Mouse (Mus musculus): Measurements from ENCODE around the gene Drosha. TPM values are rescaled to one million over a fixed set of nuclear protein-coding genes. Genes with fewer than 3 reads are reported as not detected.
"Not testable (repeated sequence)": the region's sequence is repeated elsewhere in the genome, so short reads cannot be mapped to it uniquely, and the experiment has no call there.

Gene Drosha
- polyA plus RNA-seq, 1 experiment from 2014 or later: 53.6 TPM

DNA sequence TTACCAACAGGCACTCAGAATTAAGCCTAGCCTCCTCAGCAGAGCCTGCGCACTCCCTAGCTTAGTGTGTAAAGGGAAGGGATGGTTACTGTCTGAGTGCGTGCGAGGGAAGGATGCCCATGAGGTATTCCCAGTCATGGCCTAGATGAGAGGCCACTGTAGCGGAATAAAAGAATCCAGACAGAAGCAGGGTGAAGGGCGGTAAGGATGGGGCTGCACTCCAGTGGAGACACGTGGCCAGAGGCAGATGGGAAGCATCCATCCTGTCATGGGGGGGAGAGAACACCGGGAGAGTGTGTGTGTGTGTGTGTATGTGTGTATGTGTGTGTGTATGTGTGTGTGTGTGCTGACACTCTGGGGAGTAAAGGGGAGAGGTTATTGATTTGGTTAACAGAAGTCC is 86.5 kb downstream of the Drosha start:
- H3K4me3 ChIP-seq (replicated peaks; ENCODE audit: low read length): no peak overlapping the region
- DNase-seq (ENCODE audit: low spot score) (no peak), ATAC-seq (ENCODE audit: low FRiP score) (peak; percentile 18; the same call in 1 of the 2 replicates)
- no peaks in the 10 kb centered on the region for H3K27me3 ChIP-seq (ENCODE audit: control insufficient read depth, insufficient read depth, low read length)
- 84% methylated on average over 7 of the region's 7 CpGs for WGBS
- H3K4me1 ChIP-seq (replicated peaks; ENCODE audit: control insufficient read depth, insufficient read depth, low read length): no peaks in the 10 kb centered on the region
- peaks cover 59% of the 10 kb centered on the region for H3K36me3 ChIP-seq (replicated peaks; ENCODE audit: control insufficient read depth, insufficient read depth)
- no peak overlapping the region for H3K4me2 ChIP-seq (replicated peaks)
- no peak overlapping the region for H3K9ac ChIP-seq
- H3K9me3 ChIP-seq (ENCODE audit: control insufficient read depth, low read length): no peaks in the 10 kb centered on the region
- no peak overlapping the region for H3K27ac ChIP-seq

DNA sequence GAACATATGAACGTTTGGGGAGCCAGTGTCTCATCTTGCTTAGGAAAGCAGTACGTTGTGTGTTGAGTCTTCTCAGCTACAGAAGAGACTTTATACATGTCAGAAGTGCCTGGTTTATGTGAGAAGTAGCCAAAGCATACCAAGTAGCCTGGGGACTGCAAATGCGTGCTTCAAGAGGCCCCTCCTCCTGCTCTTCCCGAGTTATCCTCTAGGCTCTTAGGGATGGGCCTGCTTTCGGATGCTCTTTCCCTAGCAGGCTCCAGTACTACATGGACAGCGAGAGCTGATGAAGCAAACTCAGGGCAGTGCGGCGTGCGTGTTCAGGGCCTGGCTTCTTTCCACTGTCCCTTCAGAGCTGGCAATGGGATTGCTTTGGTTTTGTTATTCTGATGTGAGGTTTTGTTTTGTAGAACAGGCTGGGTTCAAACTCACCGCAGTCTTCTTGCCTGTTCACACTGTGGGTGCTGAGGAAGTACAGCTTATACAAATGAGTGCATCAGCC is 91.8 kb downstream of the Drosha start:
- no peak for ATAC-seq (ENCODE audit: low FRiP score)
- Histone ChIP-seq H3K27ac (no peak overlapping the region), H3K4me1 (replicated peaks; ENCODE audit: control insufficient read depth, insufficient read depth, low read length) (no peaks in the 10 kb centered on the region), H3K9ac (no peak overlapping the region), H3K4me3 (replicated peaks; ENCODE audit: low read length) (no peak overlapping the region), H3K27me3 (ENCODE audit: control insufficient read depth, insufficient read depth, low read length) (no peaks in the 10 kb centered on the region), H3K4me2 (replicated peaks) (no peak overlapping the region), H3K36me3 (replicated peaks; ENCODE audit: control insufficient read depth, insufficient read depth) (peaks cover 75% of the 10 kb centered on the region), H3K9me3 (ENCODE audit: control insufficient read depth, low read length) (no peaks in the 10 kb centered on the region)
- DNase-seq (ENCODE audit: low spot score): no peak
- WGBS: 76% methylated on average over 10 of the region's 10 CpGs

DNA sequence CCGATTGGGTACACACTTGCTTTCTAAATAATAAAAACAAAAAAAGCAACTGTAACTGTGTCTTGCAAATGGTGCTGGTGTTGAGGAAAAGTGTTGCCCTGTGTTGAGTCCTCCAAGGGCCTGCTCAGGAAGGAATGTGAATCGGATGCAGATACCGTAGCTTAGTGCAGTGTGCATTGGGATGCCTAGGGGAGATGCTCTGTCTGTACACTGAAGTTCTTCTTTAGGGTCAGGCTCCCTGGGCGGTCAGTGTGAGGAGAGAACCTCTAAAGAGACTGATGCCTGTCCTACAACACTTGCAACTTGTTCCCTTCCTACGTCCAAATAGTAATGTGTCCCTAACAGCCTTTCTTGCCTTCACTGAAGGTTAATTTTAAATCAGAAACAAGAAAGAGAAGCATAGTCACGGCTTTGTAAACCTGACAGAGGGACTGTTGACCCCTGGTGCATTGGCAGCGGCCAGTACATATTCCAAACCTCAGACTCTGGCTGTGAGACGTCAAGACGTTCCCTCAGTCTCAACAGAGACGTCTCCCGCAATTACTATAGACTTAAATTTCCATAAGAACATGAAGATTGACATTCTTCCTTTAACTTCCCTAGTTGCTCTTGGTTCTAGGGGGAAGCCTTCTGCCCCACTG is 94.8 kb downstream of the Drosha start:
- not testable (repeated sequence) for H3K4me3 ChIP-seq (replicated peaks; ENCODE audit: low read length); H3K27ac ChIP-seq; H3K9ac ChIP-seq; DNase-seq (ENCODE audit: low spot score); H3K4me1 ChIP-seq (replicated peaks; ENCODE audit: control insufficient read depth, insufficient read depth, low read length); ATAC-seq (ENCODE audit: low FRiP score); H3K9me3 ChIP-seq (ENCODE audit: control insufficient read depth, low read length); H3K27me3 ChIP-seq (ENCODE audit: control insufficient read depth, insufficient read depth, low read length); H3K4me2 ChIP-seq (replicated peaks)
- H3K36me3 ChIP-seq (replicated peaks; ENCODE audit: control insufficient read depth, insufficient read depth): peaks cover 69% of the 10 kb centered on the region
- 80% methylated on average over 11 of the region's 11 CpGs for WGBS

DNA sequence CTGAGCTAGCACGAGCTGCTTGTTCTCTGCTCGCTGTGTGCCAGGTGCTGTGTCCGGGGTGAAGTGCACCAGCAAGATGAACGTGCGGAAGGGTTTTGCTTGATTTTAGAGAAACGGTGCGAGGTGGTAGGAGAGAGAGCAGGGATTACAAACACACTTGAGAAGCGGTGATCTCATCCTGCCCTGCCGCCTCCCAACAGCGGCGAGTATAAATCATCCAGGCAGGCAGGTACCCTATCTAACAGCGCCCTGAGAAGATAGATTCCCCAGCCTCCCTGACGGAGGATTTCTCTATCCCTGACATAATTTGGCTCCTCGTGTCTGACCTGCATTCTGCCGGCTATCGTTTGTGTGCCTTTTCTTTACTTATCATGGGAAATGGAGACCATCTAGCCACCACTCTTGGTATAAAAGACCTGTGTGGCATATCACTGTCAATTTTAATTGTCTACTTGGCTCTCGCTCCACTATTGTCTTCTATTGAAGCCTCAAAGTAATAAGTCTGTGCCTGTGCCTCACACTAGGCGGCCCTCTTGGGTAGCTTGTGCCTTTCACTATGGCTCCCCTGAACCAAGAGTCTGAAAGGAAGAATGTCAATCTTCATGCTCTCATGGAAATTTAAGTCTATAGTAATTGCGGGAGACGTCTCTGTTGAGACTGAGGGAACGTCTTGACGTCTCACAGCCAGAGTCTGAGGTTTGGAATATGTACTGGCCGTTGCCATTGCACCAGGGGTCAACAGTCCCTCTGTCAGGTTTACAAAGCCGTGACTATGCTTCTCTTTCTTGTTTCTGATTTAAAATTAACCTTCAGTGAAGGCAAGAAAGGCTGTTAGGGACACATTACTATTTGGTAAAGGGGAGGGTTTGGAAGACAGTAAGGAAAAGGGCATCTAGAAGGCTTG is 95.6 kb downstream of the Drosha start:
- Histone ChIP-seq H3K9me3 (ENCODE audit: control insufficient read depth, low read length) (no peaks in the 10 kb centered on the region), H3K27ac (no peak overlapping the region), H3K9ac (no peak overlapping the region), H3K4me2 (replicated peaks) (no peak overlapping the region), H3K27me3 (ENCODE audit: control insufficient read depth, insufficient read depth, low read length) (no peaks in the 10 kb centered on the region), H3K36me3 (replicated peaks; ENCODE audit: control insufficient read depth, insufficient read depth) (peaks cover 70% of the 10 kb centered on the region), H3K4me3 (replicated peaks; ENCODE audit: low read length) (no peak overlapping the region), H3K4me1 (replicated peaks; ENCODE audit: control insufficient read depth, insufficient read depth, low read length) (no peaks in the 10 kb centered on the region)
- peak; percentile 37 for DNase-seq (ENCODE audit: low spot score)
- ATAC-seq (ENCODE audit: low FRiP score): no peak
- 66% methylated on average over 24 of the region's 24 CpGs for WGBS

DNA sequence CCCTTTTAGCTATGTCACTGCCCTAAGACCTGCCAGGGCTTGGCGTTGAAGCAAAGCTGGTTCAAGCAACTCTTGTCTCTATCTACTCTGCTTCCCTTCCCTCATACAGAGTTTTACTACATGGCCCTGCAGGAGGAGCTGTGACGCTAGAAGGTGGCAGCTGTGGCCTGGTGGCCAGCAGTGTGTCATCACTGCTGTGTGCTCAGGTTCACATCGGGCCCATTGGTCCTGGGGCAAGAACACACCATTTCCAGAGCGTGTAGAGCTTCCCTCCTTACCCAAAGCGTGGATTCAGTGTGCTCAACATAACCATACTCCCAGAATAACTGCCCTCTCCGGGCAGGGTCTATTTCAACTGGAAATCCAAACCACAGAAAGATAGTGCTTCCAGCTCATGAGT is 97.3 kb downstream of the Drosha start:
- H3K36me3 ChIP-seq (replicated peaks; ENCODE audit: control insufficient read depth, insufficient read depth): peaks cover 70% of the 10 kb centered on the region
- 94% methylated on average over 6 of the region's 6 CpGs for WGBS
- H3K4me2 ChIP-seq (replicated peaks): no peak overlapping the region

DNA sequence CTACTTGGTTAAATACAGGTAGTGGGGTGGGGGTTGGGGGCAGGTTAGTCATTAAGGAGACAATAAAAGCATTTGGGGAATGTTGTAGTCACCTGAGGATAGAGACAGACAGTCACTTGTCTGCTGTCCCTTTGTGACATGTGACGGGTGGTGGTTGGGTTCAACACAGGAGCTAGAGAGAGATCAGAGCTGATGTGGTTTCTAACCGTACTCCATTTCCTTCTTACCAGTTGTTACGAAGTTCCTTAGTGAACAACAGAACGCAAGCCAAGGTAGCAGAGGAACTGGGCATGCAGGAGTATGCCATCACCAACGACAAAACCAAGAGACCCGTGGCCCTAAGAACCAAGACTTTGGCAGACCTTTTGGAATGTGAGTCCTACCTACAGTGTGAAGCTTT is 99.2 kb downstream of the Drosha start:
- 95% methylated on average over 6 of the region's 6 CpGs for WGBS
- H3K36me3 ChIP-seq (replicated peaks; ENCODE audit: control insufficient read depth, insufficient read depth): peaks cover 66% of the 10 kb centered on the region
- DNase-seq (ENCODE audit: low spot score): no peak
- no peak overlapping the region for H3K4me2 ChIP-seq (replicated peaks)
- no peak for ATAC-seq (ENCODE audit: low FRiP score)
- H3K4me3 ChIP-seq (replicated peaks; ENCODE audit: low read length): no peak overlapping the region
- H3K27me3 ChIP-seq (ENCODE audit: control insufficient read depth, insufficient read depth, low read length): no peaks in the 10 kb centered on the region
- no peak overlapping the region for H3K9ac ChIP-seq
- no peak overlapping the region for H3K27ac ChIP-seq
- H3K9me3 ChIP-seq (ENCODE audit: control insufficient read depth, low read length): no peaks in the 10 kb centered on the region
- no peaks in the 10 kb centered on the region for H3K4me1 ChIP-seq (replicated peaks; ENCODE audit: control insufficient read depth, insufficient read depth, low read length)

More for the DNA sequence above, 97.3 kb downstream of the Drosha start:
- no peaks in the 10 kb centered on the region for H3K4me1 ChIP-seq (replicated peaks; ENCODE audit: control insufficient read depth, insufficient read depth, low read length)
- ATAC-seq (ENCODE audit: low FRiP score): no peak
- no peak overlapping the region for H3K27ac ChIP-seq
- no peaks in the 10 kb centered on the region for H3K27me3 ChIP-seq (ENCODE audit: control insufficient read depth, insufficient read depth, low read length)
- H3K4me3 ChIP-seq (replicated peaks; ENCODE audit: low read length): no peak overlapping the region
- H3K9ac ChIP-seq: no peak overlapping the region
- DNase-seq (ENCODE audit: low spot score): no peak
- no peaks in the 10 kb centered on the region for H3K9me3 ChIP-seq (ENCODE audit: control insufficient read depth, low read length)

DNA sequence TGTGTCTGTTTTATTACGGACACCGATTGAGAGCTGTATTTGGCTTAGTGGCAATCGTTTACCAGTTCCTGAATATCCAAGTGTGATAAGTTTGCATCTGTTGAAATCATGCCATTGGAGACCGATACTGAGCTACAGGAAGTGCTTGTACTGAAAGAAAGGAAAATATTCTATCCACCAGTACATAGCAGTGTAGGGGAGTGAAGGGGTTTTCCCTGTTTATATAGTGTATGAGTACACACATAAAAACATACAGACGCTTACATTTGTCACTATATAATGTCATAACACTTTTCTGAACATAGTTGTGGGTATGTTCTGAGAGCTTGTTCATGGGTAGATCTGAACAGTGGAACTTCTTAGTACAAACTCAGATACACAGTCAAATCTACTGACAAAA is 106.9 kb downstream of the Drosha start:
- DNase-seq (ENCODE audit: low spot score) (no peak), ATAC-seq (ENCODE audit: low FRiP score) (no peak)
- no peaks in the 10 kb centered on the region for H3K4me1 ChIP-seq (replicated peaks; ENCODE audit: control insufficient read depth, insufficient read depth, low read length)
- H3K36me3 ChIP-seq (replicated peaks; ENCODE audit: control insufficient read depth, insufficient read depth): peaks cover 52% of the 10 kb centered on the region
- no peaks in the 10 kb centered on the region for H3K9me3 ChIP-seq (ENCODE audit: control insufficient read depth, low read length)
- H3K27me3 ChIP-seq (ENCODE audit: control insufficient read depth, insufficient read depth, low read length): no peaks in the 10 kb centered on the region
- H3K4me3 ChIP-seq (replicated peaks; ENCODE audit: low read length): no peak overlapping the region
- no peak overlapping the region for H3K4me2 ChIP-seq (replicated peaks)
- H3K27ac ChIP-seq: no peak overlapping the region
- 98% methylated on average over 5 of the region's 5 CpGs for WGBS
- H3K9ac ChIP-seq: no peak overlapping the region

DNA sequence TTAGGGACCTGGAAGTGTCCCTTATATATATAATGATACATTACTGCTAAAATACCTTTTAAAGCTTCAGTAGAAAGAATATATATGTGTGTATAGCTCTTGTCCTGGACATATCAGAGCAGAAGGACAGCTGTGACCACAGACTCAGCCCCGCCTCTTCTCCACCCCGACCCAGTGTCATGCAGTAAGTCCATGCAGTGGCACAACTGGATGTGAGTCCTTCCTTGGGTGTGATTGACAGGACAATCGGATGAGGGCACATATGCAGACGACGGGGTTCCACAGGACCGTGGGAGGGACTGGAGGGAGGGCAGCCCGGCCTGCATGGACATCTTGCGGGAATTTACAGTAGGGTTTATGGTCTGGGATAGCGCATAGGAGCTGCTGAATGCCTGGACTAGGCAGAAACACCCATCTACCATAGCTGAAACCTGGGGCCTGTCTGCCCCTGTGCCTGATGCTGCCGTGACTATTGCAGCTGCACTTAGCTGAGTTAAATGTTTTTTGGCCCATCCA is 111.7 kb downstream of the Drosha start:
- 91% methylated on average over 10 of the region's 10 CpGs for WGBS
- Histone ChIP-seq H3K9me3 (ENCODE audit: control insufficient read depth, low read length) (no peaks in the 10 kb centered on the region), H3K4me2 (replicated peaks) (no peak overlapping the region), H3K9ac (no peak overlapping the region), H3K27me3 (ENCODE audit: control insufficient read depth, insufficient read depth, low read length) (no peaks in the 10 kb centered on the region), H3K27ac (no peak overlapping the region), H3K4me3 (replicated peaks; ENCODE audit: low read length) (no peak overlapping the region), H3K4me1 (replicated peaks; ENCODE audit: control insufficient read depth, insufficient read depth, low read length) (no peaks in the 10 kb centered on the region), H3K36me3 (replicated peaks; ENCODE audit: control insufficient read depth, insufficient read depth) (peaks cover 21% of the 10 kb centered on the region; the same call in 1 of the 2 replicates)
- DNase-seq (ENCODE audit: low spot score): no peak
- ATAC-seq (ENCODE audit: low FRiP score): no peak

DNA sequence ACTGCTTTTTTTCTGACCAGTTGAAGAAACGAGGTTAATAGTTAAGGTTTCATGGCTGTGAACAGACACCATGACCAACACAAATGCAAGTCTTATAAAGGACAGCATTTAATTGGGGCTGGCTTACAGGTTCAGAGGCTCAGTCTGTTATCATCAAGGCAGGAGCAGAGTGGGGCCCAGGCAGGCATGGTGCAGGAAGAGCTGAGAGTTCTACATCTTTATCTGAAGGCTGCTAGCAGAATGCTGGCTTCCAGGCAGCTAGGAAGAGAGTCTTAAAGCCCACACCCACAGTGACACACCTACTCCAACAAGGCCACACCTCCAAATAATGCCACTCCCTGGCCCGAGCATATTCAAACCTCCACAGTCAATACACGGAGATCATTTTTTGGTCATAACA is 112.7 kb downstream of the Drosha start:
- H3K4me2 ChIP-seq (replicated peaks); H3K9me3 ChIP-seq (ENCODE audit: control insufficient read depth, low read length); ATAC-seq (ENCODE audit: low FRiP score); DNase-seq (ENCODE audit: low spot score); H3K27ac ChIP-seq; H3K4me3 ChIP-seq (replicated peaks; ENCODE audit: low read length); H3K9ac ChIP-seq; H3K27me3 ChIP-seq (ENCODE audit: control insufficient read depth, insufficient read depth, low read length); H3K4me1 ChIP-seq (replicated peaks; ENCODE audit: control insufficient read depth, insufficient read depth, low read length): not testable (repeated sequence)
- peaks cover 21% of the 10 kb centered on the region; the same call in 1 of the 2 replicates for H3K36me3 ChIP-seq (replicated peaks; ENCODE audit: control insufficient read depth, insufficient read depth)
- 88% methylated on average over 3 of the region's 3 CpGs for WGBS

Data from hindbrain, embryonic 14.5 days (tissue).